Mouse (Mus musculus) R1 (cell line): ENCODE measurements around the gene Sox15.
A peak's percentile ranks its signal among the peaks of the same experiment; 100 is the strongest.

Source experiments
- DNase-seq: peaks from one replicate; pipeline ENCODE4 v3.0.0-alpha.2; 2018; ENCODE audit warnings: low read depth, low spot score

The Sox15 gene

DNA sequence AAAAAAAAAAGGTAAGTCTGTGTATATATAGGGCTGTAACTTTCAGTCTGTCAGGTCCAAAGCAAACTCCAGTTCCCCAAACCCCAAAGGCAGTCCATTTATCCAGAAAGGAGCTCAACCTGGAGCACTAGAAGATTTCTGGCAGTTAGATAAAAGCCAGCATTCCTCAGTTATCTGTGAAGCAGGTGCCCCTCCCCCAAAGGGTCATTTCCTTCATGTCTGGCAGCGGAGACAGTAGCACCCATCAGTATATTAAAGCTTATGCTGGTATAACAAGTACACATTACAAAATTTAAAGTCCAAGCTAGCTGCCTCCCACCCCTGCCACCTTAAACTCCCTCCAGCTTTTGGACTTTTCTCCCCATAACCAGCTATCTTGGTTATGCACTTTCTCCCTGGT, 44.5 kb downstream of the Sox15 start:
- no peak for DNase-seq

DNA sequence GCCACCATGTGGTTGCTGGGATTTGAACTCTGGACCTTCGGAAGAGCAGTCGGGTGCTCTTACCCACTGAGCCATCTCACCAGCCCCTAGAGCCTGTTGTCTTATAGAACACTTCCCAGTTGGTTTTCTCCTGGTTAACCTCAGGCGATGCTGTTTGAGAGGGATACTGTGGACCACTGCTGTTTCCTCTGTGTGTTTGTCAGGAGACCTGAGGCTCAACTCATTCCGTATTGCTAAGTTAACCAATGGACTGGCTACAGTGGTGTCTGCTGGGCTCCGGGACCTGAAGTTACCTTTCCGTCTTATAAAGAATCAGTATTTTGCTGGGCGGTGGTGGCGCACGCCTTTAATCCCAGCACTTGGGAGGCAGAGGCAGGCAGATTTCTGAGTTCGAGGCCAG, 47.8 kb downstream of the Sox15 start:
- DNase-seq: peak; percentile 51

- peak; percentile 89 for DNase-seq
Measured at GRCm38 (mm10) chr11:69703381-69703780, 48.3 kb downstream of the Sox15 start.

GRCm38 (mm10) chr11:69703814-69704612, 48.9 kb downstream of the Sox15 start:
- DNase-seq: peak; percentile 99

DNA sequence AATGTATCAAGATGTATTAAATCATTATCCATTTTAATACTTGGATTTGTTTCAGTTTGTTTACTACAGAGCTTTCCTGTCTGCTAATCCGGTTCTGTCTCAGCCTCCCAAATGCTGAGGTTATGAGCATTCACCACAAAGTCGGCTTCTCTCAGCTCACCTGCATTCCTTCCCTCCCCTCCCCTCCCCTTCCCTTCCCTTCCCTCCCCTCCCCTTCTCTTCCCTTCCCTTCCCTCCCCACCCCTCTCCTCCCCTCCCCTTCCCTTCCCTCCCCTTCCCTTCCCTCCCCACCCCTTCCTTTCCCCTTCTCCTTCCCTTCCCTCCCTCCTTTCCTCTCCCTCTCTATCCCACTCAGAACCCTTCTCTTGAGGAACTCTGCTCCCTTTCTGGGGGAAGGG, 49.5 kb downstream of the Sox15 start:
- DNase-seq: peak; percentile 88
